Mouse (Mus musculus) kidney, adult 2 months (tissue): Measurements from ENCODE around the gene Prkag2. TPM values are rescaled to one million over a fixed set of nuclear protein-coding genes. Genes with fewer than 3 reads are reported as not detected.
A peak's percentile ranks its signal among the peaks of the same experiment; 100 is the strongest.
"Not testable (repeated sequence)": the region's sequence is repeated elsewhere in the genome, so short reads cannot be mapped to it uniquely, and the experiment has no call there.

Source experiments
- DNase-seq: peaks from one replicate; pipeline ENCODE4 v3.0.0; 2021
- H3K27ac ChIP-seq: fragments of 200-500 bp; 2 replicates; pipeline ENCODE4 v1.5.1; 2012; ENCODE audit warnings: low read depth, low read length, control low read depth, inconsistent platforms; ENCODE audit not compliant: insufficient read depth
- H3K27me3 ChIP-seq: fragments of 200-500 bp; replicated peaks from 2 replicates; pipeline ENCODE4 v1.6.1; 2012; ENCODE audit warnings: mild to moderate bottlenecking, moderate library complexity, low read length, inconsistent platforms; ENCODE audit not compliant: control insufficient read depth, insufficient read depth
- H3K36me3 ChIP-seq: fragments of 200-500 bp; 2 replicates; pipeline ENCODE4 v1.6.1; 2012; ENCODE audit warnings: mild to moderate bottlenecking, moderate library complexity, low read length, inconsistent platforms; ENCODE audit not compliant: control insufficient read depth, insufficient read depth
- H3K4me1 ChIP-seq: fragments of 200-500 bp; 2 replicates; pipeline ENCODE4 v1.6.1; 2011; ENCODE audit warnings: low read length; ENCODE audit not compliant: control insufficient read depth, insufficient read depth
- H3K4me3 ChIP-seq: fragments of 200-500 bp; 2 replicates; pipeline ENCODE4 v1.5.1; 2011; ENCODE audit warnings: mild to moderate bottlenecking, low read depth, low read length, control low read depth; ENCODE audit not compliant: insufficient read depth
- CTCF ChIP-seq: fragments of 200-500 bp; conservative IDR thresholded peaks from 2 replicates; pipeline ENCODE4 v1.5.1; 2011; ENCODE audit warnings: low read depth, mild to moderate bottlenecking, control low read depth, low read length, moderate library complexity, mixed read lengths; ENCODE audit not compliant: insufficient read depth, insufficient read length
- POLR2A ChIP-seq: fragments of 200-500 bp; IDR thresholded peaks from one replicate; pipeline ENCODE4 v1.6.1; 2011; ENCODE audit warnings: low read depth, low read length, control low read depth
- WGBS: fragments of 180-500 bp; shearing (Covaris S2); methylation state at CpG from one replicate; pipeline ENCODE4 v1.1.7; 2018; 5-methylcytosine and 5-hydroxymethylcytosine counted together
- polyA plus RNA-seq: library from polyadenylated mRNA; depleted of rRNA; stranded (reverse); fragments of >200 nt; gene quantifications from 2 replicates; pipeline ENCODE4 v1.2.3, GENCODE M21; 2012

The Prkag2 gene
- polyA plus RNA-seq, 1 experiment = 36.8 TPM

- Histone ChIP-seq H3K4me1 (peaks cover 19% of the 10 kb centered on the region), H3K27ac (no peak overlapping the region), H3K4me3 (no peak overlapping the region), H3K27me3 (no peaks in the 10 kb centered on the region), H3K36me3 (no peaks in the 10 kb centered on the region)
- TF ChIP-seq CTCF (no peak), POLR2A (no peak)
- WGBS = 81% methylated on average over 9 of the region's 9 CpGs
- no peak for DNase-seq
Measured at GRCm38 (mm10) chr5:25079766-25080265, 20.6 kb downstream of the Prkag2 start.

GRCm38 (mm10) chr5:25077873-25078651 is 22.4 kb downstream of the Prkag2 start:
- no peak for DNase-seq
- TF ChIP-seq CTCF = no peak
- TF ChIP-seq POLR2A = no peak
- H3K4me1 ChIP-seq = peaks cover 19% of the 10 kb centered on the region
- no peak overlapping the region for H3K4me3 ChIP-seq
- H3K36me3 ChIP-seq = no peaks in the 10 kb centered on the region
- no peaks in the 10 kb centered on the region for H3K27me3 ChIP-seq
- no peak overlapping the region for H3K27ac ChIP-seq
- 59% methylated on average over 8 of the region's 8 CpGs for WGBS

GRCm38 (mm10) chr5:25077258-25077657 is 23.2 kb downstream of the Prkag2 start:
- peaks cover 16% of the 10 kb centered on the region for H3K4me1 ChIP-seq
- not testable (repeated sequence) for H3K27me3 ChIP-seq, H3K27ac ChIP-seq, H3K4me3 ChIP-seq, H3K36me3 ChIP-seq, DNase-seq
- 97% methylated on average over 13 of the region's 13 CpGs for WGBS

DNA sequence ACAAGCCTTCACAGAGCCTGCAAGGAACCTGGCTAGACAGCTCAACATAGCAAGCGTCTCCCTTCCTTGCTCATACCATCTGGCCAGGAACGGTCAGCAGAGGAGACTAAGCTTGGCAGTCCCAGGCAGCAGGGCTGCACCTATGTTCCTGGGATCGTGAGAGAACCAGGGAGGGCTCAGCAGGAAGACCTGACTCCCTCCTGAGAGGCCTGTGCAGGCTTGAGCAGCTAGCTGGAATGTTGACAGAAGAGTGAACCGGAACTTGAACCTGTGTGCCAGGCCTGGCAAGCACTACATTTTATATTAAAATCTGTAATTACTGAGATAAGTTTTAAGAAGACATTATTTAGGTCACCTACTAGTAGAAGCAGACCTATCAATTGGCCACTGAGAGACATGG is 24.8 kb downstream of the Prkag2 start:
- DNase-seq = peak; percentile 70
- TF ChIP-seq CTCF (no peak), POLR2A (no peak)
- Histone ChIP-seq H3K27ac (peak overlapping the region; percentile 4; the same call in 1 of the 2 replicates), H3K36me3 (no peaks in the 10 kb centered on the region), H3K4me3 (no peak overlapping the region), H3K4me1 (peaks cover 10% of the 10 kb centered on the region), H3K27me3 (no peaks in the 10 kb centered on the region)
- WGBS = 44% methylated on average over 4 of the region's 4 CpGs

- TF ChIP-seq CTCF (no peak), POLR2A (no peak)
- 70% methylated on average over 5 of the region's 5 CpGs for WGBS
- Histone ChIP-seq H3K36me3 (no peaks in the 10 kb centered on the region), H3K27ac (no peak overlapping the region), H3K27me3 (no peaks in the 10 kb centered on the region), H3K4me1 (peaks cover 44% of the 10 kb centered on the region), H3K4me3 (no peak overlapping the region)
- DNase-seq = no peak
Measured at GRCm38 (mm10) chr5:25069815-25070214, 30.6 kb downstream of the Prkag2 start.

GRCm38 (mm10) chr5:25067122-25067521 is 33.3 kb downstream of the Prkag2 start:
- H3K4me1 ChIP-seq = peaks cover 54% of the 10 kb centered on the region
- peak; percentile 89 for DNase-seq
- no peak overlapping the region for H3K4me3 ChIP-seq
- H3K27ac ChIP-seq = peak overlapping the region; percentile 48; the same call in 1 of the 2 replicates
- 6% methylated on average over 6 of the region's 6 CpGs for WGBS
- TF ChIP-seq POLR2A = no peak
- no peak for TF ChIP-seq CTCF
- H3K36me3 ChIP-seq = no peaks in the 10 kb centered on the region
- no peaks in the 10 kb centered on the region for H3K27me3 ChIP-seq

DNA sequence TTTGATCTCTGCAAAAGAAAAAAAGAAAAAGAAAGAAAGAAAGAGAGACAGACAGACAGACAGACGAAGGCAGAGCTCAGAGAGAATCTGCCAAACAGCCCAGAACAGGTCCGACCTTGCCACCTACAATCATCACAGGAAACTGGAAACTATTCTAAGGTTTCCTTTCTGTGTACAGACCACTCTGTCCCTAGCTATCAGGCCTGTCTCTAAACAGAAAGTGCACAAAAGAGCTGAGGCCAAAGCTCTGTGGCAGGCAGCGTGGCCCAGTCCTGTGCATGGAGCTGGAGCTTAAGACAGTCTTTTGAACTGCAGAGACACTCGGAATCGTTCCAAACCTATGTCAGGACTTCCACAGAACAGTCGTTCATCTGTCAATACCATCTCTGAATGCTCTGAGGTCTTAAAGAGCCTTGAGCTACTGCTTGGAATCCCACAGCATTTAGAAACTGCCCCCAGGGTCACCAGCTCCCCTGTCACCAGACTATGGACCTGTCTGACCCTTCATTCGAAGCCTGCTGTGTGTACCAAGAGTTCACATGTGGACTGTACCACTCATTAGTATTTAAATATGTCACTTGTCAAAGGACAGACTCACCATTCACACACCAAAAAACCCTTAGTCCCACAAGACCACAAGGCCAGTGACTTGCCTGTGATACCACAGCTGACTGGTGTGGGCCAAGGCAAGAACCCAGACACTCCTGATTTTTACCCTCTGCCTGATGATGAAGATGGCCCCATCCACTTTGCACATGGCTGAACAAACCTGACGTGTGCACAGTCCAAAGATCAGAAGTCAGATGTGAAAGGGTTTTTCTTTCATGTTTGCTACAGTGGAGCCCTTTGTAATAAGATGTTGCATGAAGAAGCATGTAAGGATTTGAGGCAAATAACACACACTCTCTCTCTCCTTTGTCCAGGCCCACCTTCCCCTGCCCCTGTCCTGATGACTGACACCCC is 35.9 kb downstream of the Prkag2 start:
- H3K27ac ChIP-seq = peak overlapping the region; percentile 14; the same call in 1 of the 2 replicates
- WGBS = 57% methylated on average over 8 of the region's 8 CpGs
- H3K36me3 ChIP-seq = no peaks in the 10 kb centered on the region
- TF ChIP-seq CTCF (no peak), POLR2A (no peak)
- no peak overlapping the region for H3K4me3 ChIP-seq
- H3K4me1 ChIP-seq = peaks cover 49% of the 10 kb centered on the region
- H3K27me3 ChIP-seq = no peaks in the 10 kb centered on the region
- peak; percentile 72 for DNase-seq
